Mouse (Mus musculus) midbrain, postnatal 0 days (tissue): ENCODE measurements around the gene Cdh22. TPM values are rescaled to one million over a fixed set of nuclear protein-coding genes. Genes with fewer than 3 reads are reported as not detected.

Source experiments
- ATAC-seq: fragments of 200-750 bp; cut with Nextera tagmentation; 2 replicates; pipeline ENCODE4 v1.8.0; 2017; ENCODE audit warnings: moderate number of reproducible peaks, mild to moderate bottlenecking, moderate TSS enrichment, moderate library complexity; ENCODE audit not compliant: low FRiP score
- DNase-seq: peaks from one replicate; pipeline ENCODE4 v3.0.0-alpha.2; 2015; ENCODE audit warnings: low spot score
- H3K27ac ChIP-seq: fragments of 300-500 bp; sonication (generic); 2 replicates; pipeline ENCODE4 v1.5.1; 2014; ENCODE audit warnings: low read depth, mild to moderate bottlenecking, low read length, mixed read lengths
- H3K27me3 ChIP-seq: fragments of 300-500 bp; sonication (generic); 2 replicates; pipeline ENCODE4 v1.6.1; 2014; ENCODE audit warnings: low read length, control low read depth, mixed read lengths; ENCODE audit not compliant: insufficient read depth
- H3K36me3 ChIP-seq: fragments of 300-500 bp; sonication (generic); 2 replicates; pipeline ENCODE4 v1.6.1; 2014; ENCODE audit warnings: low read length, control low read depth, mixed read lengths; ENCODE audit not compliant: insufficient read depth
- H3K4me1 ChIP-seq: fragments of 300-500 bp; sonication (generic); 2 replicates; pipeline ENCODE4 v1.6.1; 2014; ENCODE audit warnings: mild to moderate bottlenecking, control low read depth, antibody characterized with exemption, low read length, mixed read lengths; ENCODE audit not compliant: insufficient read depth
- H3K4me2 ChIP-seq: fragments of 300-500 bp; sonication (generic); 2 replicates; pipeline ENCODE4 v1.6.1; 2014; ENCODE audit warnings: low read depth, mild to moderate bottlenecking, low read length, mixed read lengths; ENCODE audit not compliant: poor library complexity, severe bottlenecking
- H3K4me3 ChIP-seq: fragments of 300-500 bp; sonication (generic); 2 replicates; pipeline ENCODE4 v1.5.1; 2014; ENCODE audit warnings: low read depth, mild to moderate bottlenecking, low read length, moderate library complexity
- H3K9ac ChIP-seq: fragments of 300-500 bp; sonication (generic); replicated peaks from 2 replicates; pipeline ENCODE4 v1.6.1; 2014; ENCODE audit warnings: mild to moderate bottlenecking, low read length, moderate library complexity, mixed read lengths; ENCODE audit not compliant: poor library complexity, severe bottlenecking
- H3K9me3 ChIP-seq: fragments of 300-500 bp; sonication (generic); 2 replicates; pipeline ENCODE4 v1.6.1; 2016; ENCODE audit warnings: low read length, control low read depth
- CTCF ChIP-seq: IDR thresholded peaks from 2 replicates; pipeline ENCODE4 v1.5.1; 2016; ENCODE audit warnings: antibody characterized with exemption, mild to moderate bottlenecking
- WGBS: fragments of 180-500 bp; shearing (Covaris S2); extraction: QIAGEN DNeasy Blood & Tissue Kit; methylation state at CpG from one replicate; pipeline ENCODE4 v1.1.7; 2014; 5-methylcytosine and 5-hydroxymethylcytosine counted together
- polyA plus RNA-seq: library from polyadenylated mRNA; unstranded; fragments of >200 nt; fragmentation: Nextera tagmentation; extraction: Ambion mirVana; gene quantifications from 2 replicates; pipeline ENCODE4 v1.2.1, GENCODE M21; 2015
- total RNA-seq: library from RNA; depleted of rRNA; stranded (reverse); fragments of >200 nt; gene quantifications from 2 replicates; pipeline ENCODE4 v1.2.3, GENCODE M21; 2014

Cdh22 gene
- total and polyA plus RNA-seq, 2 experiments from 2014 or later, result 23.2 to 47.9 TPM

GRCm38 (mm10) chr2:165238416-165239145 lies 3.9 kb upstream of the Cdh22 start:
- H3K27me3 ChIP-seq, result peaks cover 3% of the 10 kb centered on the region
- H3K27ac ChIP-seq, result no peak overlapping the region
- 6% methylated on average over 12 of the region's 12 CpGs for WGBS
- no peaks in the 10 kb centered on the region for H3K9me3 ChIP-seq
- H3K4me1 ChIP-seq, result peaks cover 16% of the 10 kb centered on the region
- TF ChIP-seq CTCF, result no peak
- ATAC-seq (no peak), DNase-seq (no peak)
- H3K4me2 ChIP-seq, result no peak overlapping the region
- no peak overlapping the region for H3K9ac ChIP-seq
- H3K4me3 ChIP-seq, result no peak overlapping the region
- no peaks in the 10 kb centered on the region for H3K36me3 ChIP-seq

- TF ChIP-seq CTCF, result no peak
- ATAC-seq (peak; percentile 15; the same call in 1 of the 2 replicates), DNase-seq (no peak)
- H3K4me1 ChIP-seq, result peaks cover 4% of the 10 kb centered on the region
- peak overlapping the region; percentile 80 for H3K4me3 ChIP-seq
- no peaks in the 10 kb centered on the region for H3K9me3 ChIP-seq
- H3K27ac ChIP-seq, result peak overlapping the region; percentile 67
- no peaks in the 10 kb centered on the region for H3K36me3 ChIP-seq
- 0 out of 2 replicates have a peak, but pooled peaks cover 3% of the 10 kb centered on the region for H3K27me3 ChIP-seq
- 0% methylated on average over 26 of the region's 41 CpGs for WGBS
- H3K4me2 ChIP-seq, result peak overlapping the region; percentile 97
- H3K9ac ChIP-seq, result peak overlapping the region; percentile 84
Observed at GRCm38 (mm10) chr2:165234291-165234612, 401 bp downstream of the Cdh22 start.

- Histone ChIP-seq H3K27me3 (no peaks in the 10 kb centered on the region), H3K36me3 (no peaks in the 10 kb centered on the region), H3K4me1 (no peaks in the 10 kb centered on the region; the same call in 1 of the 2 replicates), H3K4me3 (peak overlapping the region; percentile 80), H3K9ac (peak overlapping the region; percentile 84), H3K9me3 (no peaks in the 10 kb centered on the region), H3K4me2 (peak overlapping the region; percentile 97), H3K27ac (peak overlapping the region; percentile 67; the same call in 1 of the 2 replicates)
- ATAC-seq (peak; percentile 25), DNase-seq (peak; percentile 43)
- under 1% methylated on average over 61 of the region's 82 CpGs for WGBS
- TF ChIP-seq CTCF, result peak; percentile 65
Observed at GRCm38 (mm10) chr2:165233491-165234290, 962 bp downstream of the Cdh22 start.

- Histone ChIP-seq H3K4me1 (no peaks in the 10 kb centered on the region; the same call in 1 of the 2 replicates), H3K27ac (no peak overlapping the region), H3K4me3 (no peak overlapping the region), H3K9ac (no peak overlapping the region), H3K4me2 (no peak overlapping the region), H3K27me3 (no peaks in the 10 kb centered on the region), H3K36me3 (no peaks in the 10 kb centered on the region), H3K9me3 (no peaks in the 10 kb centered on the region)
- no peak for TF ChIP-seq CTCF
- no peak for DNase-seq
- WGBS, result 77% methylated on average over 11 of the region's 11 CpGs
- no peak for ATAC-seq
Observed at GRCm38 (mm10) chr2:165229050-165229449, 5.6 kb downstream of the Cdh22 start.

GRCm38 (mm10) chr2:165223837-165224236 lies 10.8 kb downstream of the Cdh22 start:
- H3K4me3 ChIP-seq, result no peak overlapping the region
- DNase-seq, result no peak
- H3K4me1 ChIP-seq, result peaks cover 11% of the 10 kb centered on the region; the same call in 1 of the 2 replicates
- no peaks in the 10 kb centered on the region for H3K36me3 ChIP-seq
- H3K27me3 ChIP-seq, result no peaks in the 10 kb centered on the region
- H3K27ac ChIP-seq, result no peak overlapping the region
- no peaks in the 10 kb centered on the region for H3K9me3 ChIP-seq
- WGBS, result 65% methylated on average over 4 of the region's 4 CpGs
- H3K9ac ChIP-seq, result no peak overlapping the region
- no peak overlapping the region for H3K4me2 ChIP-seq
- TF ChIP-seq CTCF, result no peak
- ATAC-seq, result no peak

GRCm38 (mm10) chr2:165221952-165222351 lies 12.7 kb downstream of the Cdh22 start:
- WGBS, result 6% methylated on average over 9 of the region's 9 CpGs
- no peaks in the 10 kb centered on the region for H3K36me3 ChIP-seq
- H3K27ac ChIP-seq, result no peak overlapping the region
- no peak overlapping the region for H3K4me3 ChIP-seq
- DNase-seq, result peak; percentile 72
- no peaks in the 10 kb centered on the region for H3K9me3 ChIP-seq
- ATAC-seq, result 0 out of 2 replicates have a peak, but pooled peaks have one; percentile 39
- no peaks in the 10 kb centered on the region for H3K27me3 ChIP-seq
- H3K9ac ChIP-seq, result no peak overlapping the region
- H3K4me1 ChIP-seq, result peaks cover 11% of the 10 kb centered on the region; the same call in 1 of the 2 replicates
- H3K4me2 ChIP-seq, result peak overlapping the region; percentile 12; the same call in 1 of the 2 replicates
- no peak for TF ChIP-seq CTCF
